Comparison of ENCODE assay signal across 16 mouse cellular contexts in genomic region chr7:96214876-96215275, GRCm38 (mm10). TPM values are rescaled to one million over a fixed set of nuclear protein-coding genes. Genes with fewer than 3 reads are reported as not detected.
DNase-seq lines count a peak whose midpoint lies in the region; ATAC-seq and TF ChIP-seq lines count a peak whose summit lies in the region.
"Had no signal": no experiment of that assay in that cellular context is flagged by ENCODE, and none has a peak within 500 bp of the region (broad histone marks: within the 10 kb centered on the region; RNA-seq: fewer than 3 reads in every experiment).

No protein-coding gene starts in this region.

- no peak overlapping the region for H3K9ac ChIP-seq in hindbrain, embryonic 15.5 days
- no peak overlapping the region for H3K9ac ChIP-seq in hindbrain, embryonic 11.5 days (ENCODE audit: low read depth, low read length)
- no peak overlapping the region for H3K9ac ChIP-seq in forebrain, embryonic 16.5 days (replicated peaks; ENCODE audit: low read depth, low read length)
- no peak overlapping the region for H3K9ac ChIP-seq in midbrain, postnatal 0 days (replicated peaks; ENCODE audit: low read length, poor library complexity, severe bottlenecking)
- H3K9ac ChIP-seq: stomach, embryonic 15.5 days had no signal

- no peak overlapping the region for H3K4me3 ChIP-seq in cerebellum, adult 2 months (replicated peaks; ENCODE audit: insufficient read depth, low read depth, low read length)
- no peak overlapping the region for H3K4me3 ChIP-seq in hindbrain, embryonic 15.5 days
- H3K4me3 ChIP-seq in hindbrain, embryonic 11.5 days (ENCODE audit: low read depth, low read length), result no peak overlapping the region
- peak overlapping the region; percentile 68 for H3K4me3 ChIP-seq in forebrain, embryonic 16.5 days (replicated peaks; ENCODE audit: low read length)
- no peak overlapping the region for H3K4me3 ChIP-seq in midbrain, postnatal 0 days (ENCODE audit: low read depth, low read length)
- H3K4me3 ChIP-seq in kidney, adult 2 months (ENCODE audit: insufficient read depth, low read depth, low read length), result no peak overlapping the region
- H3K4me3 ChIP-seq: myocyte; stomach, embryonic 15.5 days had no signal

- TF ChIP-seq CTCF in cerebellum, adult 2 months (IDR thresholded peaks at IDR 0.05; ENCODE audit: borderline replicate concordance, insufficient read depth, low read depth, low read length), result no peak
- no peak for TF ChIP-seq CTCF in midbrain, postnatal 0 days (IDR thresholded peaks at IDR 0.05)
- no peak for TF ChIP-seq CTCF in kidney, adult 2 months (conservative IDR thresholded peaks at IDR 0.05; ENCODE audit: insufficient read depth, insufficient read length, low read depth, low read length)

- WGBS in cerebellum, adult 2 months, result 57% methylated on average over 2 of the region's 2 CpGs
- 36% methylated on average over 2 of the region's 2 CpGs for WGBS in hindbrain, embryonic 15.5 days
- 26% methylated on average over 2 of the region's 2 CpGs for WGBS in hindbrain, embryonic 11.5 days
- 28% methylated on average over 2 of the region's 2 CpGs for WGBS in forebrain, embryonic 16.5 days
- WGBS in midbrain, postnatal 0 days, result 45% methylated on average over 2 of the region's 2 CpGs
- WGBS in kidney, adult 2 months, result 88% methylated on average over 2 of the region's 2 CpGs

- peak overlapping the region; percentile 98; the same call in 1 of the 2 replicates for H3K4me2 ChIP-seq in hindbrain, embryonic 15.5 days
- no peak overlapping the region for H3K4me2 ChIP-seq in hindbrain, embryonic 11.5 days (replicated peaks; ENCODE audit: low read depth, low read length)
- peak overlapping the region; percentile 86 for H3K4me2 ChIP-seq in forebrain, embryonic 16.5 days (ENCODE audit: low read length)
- no peak overlapping the region for H3K4me2 ChIP-seq in midbrain, postnatal 0 days (ENCODE audit: low read depth, low read length, poor library complexity, severe bottlenecking)

- H3K27me3 ChIP-seq in cerebellum, adult 2 months (ENCODE audit: control insufficient read depth, insufficient read depth, low read length), result peaks cover 3% of the 10 kb centered on the region; the same call in 1 of the 2 replicates
- no peaks in the 10 kb centered on the region for H3K27me3 ChIP-seq in hindbrain, embryonic 15.5 days
- H3K27me3 ChIP-seq in hindbrain, embryonic 11.5 days (ENCODE audit: control insufficient read depth, insufficient read depth, low read length), result peaks cover 5% of the 10 kb centered on the region; the same call in 1 of the 2 replicates
- no peaks in the 10 kb centered on the region for H3K27me3 ChIP-seq in forebrain, embryonic 16.5 days (replicated peaks; ENCODE audit: control insufficient read depth, insufficient read depth, low read length)
- no peaks in the 10 kb centered on the region for H3K27me3 ChIP-seq in midbrain, postnatal 0 days (ENCODE audit: insufficient read depth, low read length)
- peaks cover 6% of the 10 kb centered on the region; the same call in 1 of the 2 replicates for H3K27me3 ChIP-seq in kidney, adult 2 months (replicated peaks; ENCODE audit: control insufficient read depth, insufficient read depth, low read length)
- H3K27me3 ChIP-seq: stomach, embryonic 15.5 days had no signal

- H3K36me3 ChIP-seq in hindbrain, embryonic 15.5 days, result no peaks in the 10 kb centered on the region
- no peaks in the 10 kb centered on the region for H3K36me3 ChIP-seq in hindbrain, embryonic 11.5 days (ENCODE audit: control insufficient read depth, insufficient read depth, low read length)
- H3K36me3 ChIP-seq in forebrain, embryonic 16.5 days (ENCODE audit: control insufficient read depth, insufficient read depth), result no peaks in the 10 kb centered on the region
- no peaks in the 10 kb centered on the region for H3K36me3 ChIP-seq in midbrain, postnatal 0 days (ENCODE audit: insufficient read depth, low read length)
- no peaks in the 10 kb centered on the region for H3K36me3 ChIP-seq in kidney, adult 2 months (ENCODE audit: control insufficient read depth, insufficient read depth, low read length)
- H3K36me3 ChIP-seq: stomach, embryonic 15.5 days had no signal

- H3K9me3 ChIP-seq in hindbrain, embryonic 15.5 days, result no peaks in the 10 kb centered on the region
- no peaks in the 10 kb centered on the region for H3K9me3 ChIP-seq in hindbrain, embryonic 11.5 days (ENCODE audit: control insufficient read depth, low read length)
- H3K9me3 ChIP-seq in forebrain, embryonic 16.5 days (ENCODE audit: control insufficient read depth, low read length), result no peaks in the 10 kb centered on the region
- no peaks in the 10 kb centered on the region for H3K9me3 ChIP-seq in midbrain, postnatal 0 days (ENCODE audit: low read length)
- H3K9me3 ChIP-seq: stomach, embryonic 15.5 days had no signal

- peak; percentile 15 to 29 for DNase-seq in cerebellum, postnatal 10 days
- no peak for DNase-seq in cerebellum, adult 2 months
- no peak for DNase-seq in hindbrain, embryonic 11.5 days (ENCODE audit: low spot score)
- peak; percentile 12 for DNase-seq in midbrain, postnatal 0 days (ENCODE audit: low spot score)
- no peak for DNase-seq in kidney, adult 2 months
- DNase-seq: adrenal gland, postnatal 14 days; cerebellum, postnatal 14 days; heart, postnatal 4 days; kidney, postnatal 4 days; lung, postnatal 4 days; thymus, postnatal 36 days had no signal

- ATAC-seq in hindbrain, embryonic 15.5 days (ENCODE audit: low FRiP score, low read depth), result no peak
- no peak for ATAC-seq in hindbrain, embryonic 11.5 days (ENCODE audit: low FRiP score)
- no peak for ATAC-seq in forebrain, embryonic 16.5 days
- ATAC-seq in midbrain, postnatal 0 days (ENCODE audit: low FRiP score), result no peak
- ATAC-seq: intestine, postnatal 0 days had no signal

- H3K27ac ChIP-seq in cerebellum, adult 2 months (ENCODE audit: insufficient read depth, low read length), result no peak overlapping the region
- H3K27ac ChIP-seq in hindbrain, embryonic 15.5 days (replicated peaks), result no peak overlapping the region
- H3K27ac ChIP-seq in hindbrain, embryonic 11.5 days (ENCODE audit: low read depth, low read length), result no peak overlapping the region
- H3K27ac ChIP-seq in forebrain, embryonic 16.5 days (ENCODE audit: low read length), result no peak overlapping the region
- H3K27ac ChIP-seq in midbrain, postnatal 0 days (ENCODE audit: low read depth, low read length), result no peak overlapping the region
- H3K27ac ChIP-seq in kidney, adult 2 months (ENCODE audit: insufficient read depth, low read depth, low read length), result no peak overlapping the region
- H3K27ac ChIP-seq: stomach, embryonic 15.5 days had no signal

- TF ChIP-seq POLR2A in cerebellum, adult 2 months (IDR thresholded peaks at IDR 0.05; ENCODE audit: borderline replicate concordance, insufficient read depth, low read length), result no peak
- no peak for TF ChIP-seq POLR2A in kidney, adult 2 months (IDR thresholded peaks at IDR 0.05; ENCODE audit: low read depth, low read length)

- H3K4me1 ChIP-seq in cerebellum, adult 2 months (ENCODE audit: control insufficient read depth, insufficient read depth, low read length), result no peaks in the 10 kb centered on the region; the same call in 1 of the 2 replicates
- H3K4me1 ChIP-seq in hindbrain, embryonic 15.5 days (replicated peaks), result peaks cover 39% of the 10 kb centered on the region
- H3K4me1 ChIP-seq in hindbrain, embryonic 11.5 days (replicated peaks; ENCODE audit: control insufficient read depth, insufficient read depth, low read length), result peaks cover 9% of the 10 kb centered on the region; the same call in 1 of the 2 replicates
- H3K4me1 ChIP-seq in forebrain, embryonic 16.5 days (replicated peaks; ENCODE audit: control insufficient read depth, insufficient read depth, low read length), result peaks cover 19% of the 10 kb centered on the region
- H3K4me1 ChIP-seq in midbrain, postnatal 0 days (ENCODE audit: insufficient read depth, low read length), result 0 out of 2 replicates have a peak, but pooled peaks cover 3% of the 10 kb centered on the region
- no peaks in the 10 kb centered on the region; the same call in 1 of the 2 replicates for H3K4me1 ChIP-seq in kidney, adult 2 months (ENCODE audit: control insufficient read depth, insufficient read depth, low read length)

RNA-seq across cellular contexts. Expression of gene Tenm4, which starts 43.8 kb away (rescaled TPM):
- 11.5 and 12.2 TPM in 2 replicates for polyA plus RNA-seq in cerebellum, adult 2 months (2012; rRNA removed)
- polyA plus RNA-seq in hindbrain, embryonic 15.5 days (2015; fragmentation: Nextera tagmentation; extraction: Ambion mirVana), result 39.0 and 40.1 TPM in 2 replicates
- polyA plus RNA-seq in hindbrain, embryonic 11.5 days (2014; fragmentation: Nextera tagmentation; extraction: Ambion mirVana), result 19.3 and 24.0 TPM in 2 replicates
- polyA plus RNA-seq in forebrain, embryonic 16.5 days (2015; fragmentation: Nextera tagmentation; extraction: Ambion mirVana), result 92.0 and 105 TPM in 2 replicates
- total RNA-seq in midbrain, postnatal 0 days (2014; rRNA removed), result 56.0 and 58.5 TPM in 2 replicates
- polyA plus RNA-seq in midbrain, postnatal 0 days (2015; fragmentation: Nextera tagmentation; extraction: Ambion mirVana), result 29.5 and 35.9 TPM in 2 replicates
- polyA plus RNA-seq in kidney, adult 2 months (2012; rRNA removed), result 3.3 and 4.5 TPM in 2 replicates

Comparison
In these comparisons a context has a peak if more than half of its experiments do, and no peak if none do; other contexts are left out.
1. DNase-seq: peak in cerebellum, postnatal 10 days (2 of 2) and midbrain, postnatal 0 days (single experiment); none in cerebellum, adult 2 months (0 of 2), hindbrain, embryonic 11.5 days (single experiment) and kidney, adult 2 months (single experiment).
2. H3K4me2 ChIP-seq: peak in hindbrain, embryonic 15.5 days (single experiment) and forebrain, embryonic 16.5 days (single experiment); none in hindbrain, embryonic 11.5 days (single experiment) and midbrain, postnatal 0 days (single experiment).